Mouse (Mus musculus) right cerebral cortex, postnatal 10 days (tissue): Measurements from ENCODE around the gene Aifm1.

Experiments
- DNase-seq, 2 experiments: peaks; one replicate each; pipeline ENCODE4 v3.0.0; 2021; ENCODE audit warnings: low spot score in 2 of 2

Aifm1 gene

DNA sequence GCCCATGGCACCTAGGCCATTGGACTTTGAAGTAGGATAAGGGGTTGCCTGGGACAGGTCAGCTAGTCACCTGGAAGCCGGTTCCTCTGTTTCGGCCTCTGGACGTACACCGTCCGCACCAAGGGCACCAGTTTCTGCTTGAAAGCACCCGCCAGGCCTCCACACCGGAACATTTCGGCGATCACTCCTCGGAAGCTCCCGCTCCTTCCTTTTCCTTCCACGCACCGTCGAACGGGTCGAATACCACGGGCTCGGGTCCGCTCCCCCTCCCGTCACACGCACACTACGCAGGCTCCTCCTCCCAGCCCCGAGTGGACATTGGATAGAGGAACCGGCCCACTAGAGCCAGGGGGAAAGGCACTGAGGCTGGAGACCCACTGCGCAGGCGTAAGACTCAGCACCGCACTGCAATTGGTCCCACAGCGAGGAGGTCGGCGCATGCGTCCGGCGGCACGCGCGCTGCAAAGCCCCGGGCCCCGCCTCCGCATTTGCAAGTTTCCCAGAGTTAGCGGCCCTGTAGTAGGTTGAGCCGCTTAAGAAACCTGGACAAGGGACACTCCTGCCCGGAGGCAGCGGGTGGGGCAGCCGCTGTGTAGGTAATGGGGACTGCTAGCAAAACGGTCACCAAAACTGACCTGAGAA lies at the start of gene Aifm1:
Gene Aifm1, minus strand, starts transcription at position 398 of the 642 bp plus-strand sequence.
- peak; percentile 94 for DNase-seq

DNA sequence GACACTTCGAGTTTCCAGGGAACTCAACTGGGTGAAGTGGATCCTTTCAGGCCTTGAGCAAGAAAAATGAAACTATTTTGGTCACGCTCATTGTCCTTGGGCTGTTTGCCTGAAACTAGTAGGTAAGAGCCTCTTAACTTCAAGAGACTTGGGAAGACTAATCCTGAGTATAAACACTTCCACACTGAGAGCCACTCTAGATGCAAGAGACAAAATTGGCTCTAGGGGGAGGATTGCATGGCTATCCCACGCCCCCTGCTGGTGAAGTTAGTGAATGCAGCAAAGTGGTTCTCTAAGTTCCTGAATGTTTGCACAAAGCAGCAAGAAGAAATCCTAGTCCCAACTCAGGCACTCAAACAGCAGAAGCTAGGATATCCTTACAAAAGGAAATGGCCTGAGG lies 18.8 kb upstream of the Aifm1 start:
- DNase-seq, result peak; percentile 77 to 81

DNA sequence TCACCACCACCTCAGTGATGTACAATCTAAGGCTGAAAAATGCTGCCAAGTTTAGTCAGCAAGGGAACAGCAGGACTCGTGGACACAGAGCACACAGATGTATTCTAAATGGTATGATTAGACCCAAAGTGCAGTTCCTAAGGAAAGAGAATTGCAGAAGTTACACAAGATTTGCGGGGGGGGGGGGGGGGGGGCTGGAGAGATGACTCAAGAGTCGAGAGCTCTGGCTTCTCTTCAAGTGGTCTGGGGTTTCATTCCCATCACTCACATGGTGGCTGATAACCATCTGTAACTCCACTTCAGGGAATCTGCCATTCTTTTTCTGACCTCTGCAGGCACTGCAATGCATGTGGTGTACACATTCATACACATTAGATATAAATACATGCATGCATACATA lies 13.1 kb upstream of the Aifm1 start:
- no peak for DNase-seq

DNA sequence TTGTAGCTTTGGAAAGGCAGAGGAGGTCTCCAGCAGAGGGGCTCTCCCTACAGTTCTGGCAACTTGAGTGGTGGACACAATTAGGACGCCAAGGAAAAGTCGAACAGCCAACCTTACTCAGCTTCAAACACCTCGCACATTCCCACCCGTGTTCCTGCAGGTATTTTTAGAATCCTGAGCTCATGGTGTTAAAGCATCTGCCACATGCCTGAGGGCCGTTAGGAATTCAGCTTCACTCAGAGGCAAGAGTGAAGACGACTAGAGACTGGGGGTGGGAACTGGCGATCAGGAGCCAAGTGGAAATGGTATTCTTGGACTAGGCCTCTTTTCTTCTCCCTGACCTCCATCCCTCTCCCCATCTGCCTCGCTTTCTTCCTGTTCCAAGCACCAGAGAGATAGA lies 12.5 kb upstream of the Aifm1 start:
- DNase-seq, result peak; percentile 29 to 53

DNA sequence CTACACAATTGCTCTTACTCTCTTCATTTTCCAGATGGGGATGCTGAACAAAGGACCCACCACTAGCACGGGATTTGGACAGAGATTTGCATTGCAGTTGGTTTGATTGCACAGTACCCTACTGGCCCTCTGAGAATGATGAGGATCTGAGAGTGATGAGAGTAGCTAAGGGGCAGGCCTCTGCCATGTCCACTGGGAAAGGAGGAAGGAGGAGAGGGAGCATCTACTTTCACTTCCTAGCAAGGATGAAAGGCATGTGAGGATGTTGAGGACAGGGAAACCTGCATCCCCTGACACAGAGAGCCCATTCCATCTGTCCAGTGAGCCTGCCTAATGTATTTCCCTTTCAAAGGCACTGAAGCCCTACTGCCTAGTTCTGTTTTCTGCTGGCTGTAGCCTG lies 12.0 kb upstream of the Aifm1 start:
- no peak for DNase-seq

DNA sequence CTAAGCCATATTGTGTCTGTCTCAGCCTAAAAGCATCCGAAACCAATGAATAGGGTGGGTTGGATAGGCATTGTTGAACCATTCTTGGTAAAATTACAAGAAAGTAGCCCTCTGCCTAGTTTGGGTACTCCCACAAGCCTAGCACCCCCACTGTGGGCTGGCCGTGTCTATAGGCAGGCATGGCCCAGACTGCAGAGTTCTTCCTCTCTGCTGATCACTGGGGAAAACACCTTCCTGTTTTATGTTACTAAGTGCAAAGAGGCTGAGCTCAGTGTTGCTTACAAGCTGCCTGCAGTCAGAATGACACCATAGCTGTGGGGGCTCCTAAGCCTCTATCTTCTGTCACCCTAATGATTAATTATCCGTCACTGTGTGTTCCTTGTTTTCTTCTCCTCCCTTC lies 10.1 kb upstream of the Aifm1 start:
- DNase-seq, result no peak

DNA sequence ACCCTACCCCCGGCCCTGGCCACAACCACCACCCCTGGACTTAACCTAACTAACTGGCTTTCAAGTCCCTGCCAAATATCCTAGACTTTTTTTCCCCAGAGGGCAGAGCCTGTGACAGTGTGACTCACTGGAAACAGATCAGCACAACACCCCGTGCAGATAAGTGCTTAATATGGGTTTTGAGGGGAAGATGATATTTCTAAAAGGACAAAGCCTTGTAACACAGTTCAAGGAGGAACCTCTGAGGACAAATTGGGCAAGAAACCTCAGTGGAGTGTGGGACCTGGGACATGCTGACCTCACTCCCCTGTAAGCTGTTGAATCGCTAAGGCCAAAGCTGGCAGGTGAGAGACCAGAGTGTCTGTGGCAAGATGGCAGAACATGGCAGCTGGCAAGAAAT lies 8.3 kb upstream of the Aifm1 start:
- DNase-seq, result no peak

DNA sequence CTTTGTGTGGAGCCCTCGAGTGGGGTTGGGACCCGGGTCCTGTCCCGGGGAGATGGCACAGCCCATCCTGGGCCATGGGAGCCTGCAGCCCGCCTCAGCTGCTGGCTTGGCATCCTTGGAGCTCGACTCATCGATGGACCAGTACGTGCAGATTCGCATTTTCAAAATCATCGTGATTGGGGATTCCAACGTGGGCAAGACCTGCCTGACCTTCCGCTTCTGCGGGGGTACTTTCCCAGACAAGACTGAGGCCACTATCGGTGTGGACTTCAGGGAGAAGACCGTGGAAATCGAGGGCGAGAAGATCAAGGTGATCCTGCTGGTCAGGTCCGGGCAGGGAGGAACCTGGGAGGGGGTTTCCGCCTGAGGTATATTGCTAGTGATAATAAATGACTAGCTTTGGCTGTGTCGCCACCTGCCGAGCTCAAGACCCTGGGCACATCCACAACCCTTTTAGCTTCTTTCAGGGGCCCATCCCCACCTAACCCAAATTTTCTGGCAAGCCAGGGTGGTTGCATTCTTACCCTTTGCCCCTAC lies 6.3 kb upstream of the Aifm1 start:
- DNase-seq, result peak in 1 of 2 experiments; percentile 29

DNA sequence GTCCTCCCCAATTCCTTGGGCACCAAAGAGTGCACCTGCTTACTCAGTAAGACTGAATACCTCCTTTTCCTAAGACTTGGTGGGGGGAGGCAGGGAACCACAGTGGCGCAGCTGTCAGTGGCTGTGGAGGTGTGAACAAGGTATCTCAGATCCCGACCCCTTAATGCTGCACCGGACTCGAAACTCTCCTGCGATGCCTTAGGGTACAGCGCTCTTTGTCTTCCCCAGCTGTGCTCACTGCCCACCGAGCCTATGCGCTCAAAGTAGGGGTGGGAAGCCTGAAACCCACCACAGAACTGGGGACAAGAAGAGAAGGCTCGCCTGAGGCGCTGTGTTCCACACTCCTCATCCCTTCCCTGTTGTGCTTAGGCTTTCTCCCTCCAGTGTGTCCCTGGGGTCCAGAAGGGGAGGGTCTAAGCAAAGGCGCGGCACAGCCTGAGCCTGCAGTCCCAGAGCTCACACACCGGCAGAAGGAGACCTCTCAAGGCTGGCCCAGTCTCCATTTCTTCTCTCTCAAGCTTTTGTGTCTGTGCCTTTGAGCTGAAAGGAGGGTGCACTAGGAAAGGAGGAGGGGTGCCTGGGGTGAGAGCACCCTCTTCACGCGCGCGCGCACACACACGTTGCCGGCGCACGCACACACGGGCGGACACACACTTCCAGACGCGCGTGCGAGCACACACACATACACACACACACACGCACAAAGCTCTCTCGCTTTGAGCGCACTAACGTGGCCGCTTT lies 5.6 kb upstream of the Aifm1 start, which contains the start of gene Rab33a:
Gene Rab33a, plus strand, starts transcription at position 478 of the 741 bp plus-strand sequence.
- DNase-seq, result peak; percentile 70 to 71

DNA sequence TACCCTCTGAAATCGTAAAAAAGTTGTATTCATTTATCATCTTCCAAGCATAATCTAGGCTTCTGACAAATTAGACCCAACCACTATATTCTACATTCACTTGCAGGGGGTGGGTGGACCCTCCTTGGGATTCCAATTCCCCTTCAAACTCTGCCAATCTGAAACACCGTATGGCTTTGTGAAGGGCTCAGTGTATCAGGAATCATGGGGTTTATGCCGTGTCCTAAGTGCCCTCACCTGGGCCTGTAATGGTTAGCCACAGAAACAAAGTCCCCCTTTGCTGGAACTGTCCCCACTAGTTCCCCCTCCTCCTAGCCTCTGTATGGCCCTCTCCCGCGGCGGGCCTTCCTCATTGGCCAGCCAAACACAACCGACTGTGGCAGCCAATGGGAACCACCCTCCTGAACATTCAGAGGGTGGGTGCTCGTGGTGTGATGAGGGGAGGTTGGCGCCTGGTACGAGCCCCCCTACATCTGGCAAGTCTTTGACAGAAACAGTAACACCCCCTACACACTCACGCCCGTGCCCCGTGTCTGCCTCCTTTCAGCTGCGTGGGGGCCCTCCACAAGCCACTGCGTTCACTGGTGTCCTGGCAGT lies 4.9 kb upstream of the Aifm1 start:
- peak; percentile 82 to 89 for DNase-seq

DNA sequence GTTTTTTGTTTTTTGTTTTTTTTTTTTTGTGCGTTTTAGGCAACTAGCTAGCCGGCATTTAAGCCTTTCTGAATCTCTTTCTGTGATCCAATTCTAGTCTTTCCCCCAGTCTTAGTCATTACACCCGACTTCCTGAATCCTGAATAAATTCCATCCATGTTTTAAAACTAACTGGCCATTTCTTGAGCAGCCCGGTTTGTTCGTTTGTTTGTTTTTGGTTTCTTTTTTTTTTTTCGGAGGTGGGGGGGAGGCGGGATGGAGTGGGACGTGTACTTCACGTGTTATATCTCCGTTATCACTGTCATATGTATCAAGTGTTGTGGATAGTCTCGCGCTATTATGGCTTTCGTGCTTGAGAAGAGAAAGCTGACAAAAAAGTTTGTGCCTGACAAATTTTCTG lies 461 bp upstream of the Aifm1 start:
- no peak for DNase-seq

DNA sequence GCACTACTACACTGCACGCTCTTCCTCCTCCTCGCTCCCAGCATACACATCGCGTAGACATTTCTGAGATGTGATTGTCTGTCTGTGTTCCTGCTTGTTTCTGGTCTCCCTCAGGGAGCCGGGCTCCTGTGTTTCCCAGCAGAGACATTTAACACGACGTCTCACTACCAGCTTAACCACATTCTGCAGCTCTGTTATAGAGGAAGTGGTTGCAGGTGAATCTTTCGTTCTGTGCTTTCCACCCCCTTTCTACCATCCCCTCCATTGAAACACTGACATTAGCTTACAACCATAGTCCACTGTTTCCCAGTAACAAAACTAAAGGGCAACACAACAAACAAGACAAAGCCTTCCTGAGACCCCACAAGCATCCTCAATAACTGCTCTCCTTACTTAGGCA lies 19.6 kb downstream of the Aifm1 start:
- DNase-seq, result no peak

DNA sequence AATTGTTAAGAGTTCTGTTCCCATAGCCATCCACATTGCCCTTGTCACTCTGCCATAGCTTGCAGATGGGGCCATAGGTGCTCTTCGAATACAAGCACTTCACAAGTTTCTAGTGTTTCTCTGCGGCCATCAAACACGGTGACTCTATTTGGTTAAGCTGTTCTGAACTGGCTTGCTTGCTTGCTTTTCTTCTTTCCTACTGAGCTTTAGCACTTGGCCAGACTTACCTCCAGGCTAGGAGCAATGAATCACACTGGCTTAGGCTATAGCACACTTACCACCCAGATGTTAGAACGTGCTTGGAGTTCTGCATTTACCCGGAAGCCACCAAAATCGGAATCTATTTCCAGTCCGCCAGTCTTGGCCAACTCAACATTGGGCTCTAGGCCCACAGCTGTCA lies 31.7 kb downstream of the Aifm1 start:
- no peak for DNase-seq

DNA sequence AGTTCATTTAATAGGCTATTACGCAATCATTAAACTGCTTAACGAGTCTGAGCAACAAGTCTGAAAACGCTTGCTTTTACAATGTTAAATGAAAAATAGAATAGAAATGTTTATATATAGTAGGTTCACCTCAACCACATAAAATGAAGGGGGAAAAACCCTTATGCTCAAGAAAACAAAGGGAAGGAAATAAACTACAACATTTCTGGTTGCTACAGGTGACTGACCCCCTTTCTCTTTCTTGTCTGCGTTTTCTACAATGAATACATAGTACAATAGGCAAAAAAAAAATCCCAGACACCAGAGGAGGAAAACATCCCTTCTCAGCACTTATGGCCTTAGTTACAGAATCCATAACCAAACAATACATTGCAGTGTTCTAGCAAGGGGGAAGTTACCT lies 32.3 kb downstream of the Aifm1 start:
- no peak for DNase-seq

DNA sequence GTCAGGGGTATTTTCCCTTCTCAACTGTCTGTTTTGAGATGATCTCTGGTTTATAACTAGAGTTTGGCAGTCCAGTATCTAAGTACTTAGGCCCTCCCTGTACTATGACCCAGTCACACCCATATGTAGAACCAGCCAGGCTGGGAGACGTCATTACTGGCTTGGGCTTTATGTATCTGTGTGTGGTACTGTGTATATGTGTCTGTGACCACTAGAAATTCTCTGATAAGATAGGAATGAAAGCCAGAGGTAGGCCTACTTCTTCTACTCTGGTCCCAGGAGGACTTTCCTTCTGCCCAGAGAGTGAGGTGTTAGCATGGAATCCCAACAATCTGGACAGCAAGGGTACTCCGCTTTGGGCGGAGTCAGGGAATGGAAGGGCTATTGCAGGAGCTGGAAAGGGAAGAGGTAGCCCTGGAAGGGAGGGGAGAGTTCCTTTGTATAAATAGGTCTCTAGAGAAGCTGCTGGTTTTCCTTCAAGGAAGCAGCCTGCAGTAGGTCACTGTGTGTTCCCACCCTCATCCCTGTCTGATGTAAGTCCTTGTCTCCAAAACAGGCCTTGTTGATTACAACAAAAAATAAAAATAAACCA lies 45.9 kb downstream of the Aifm1 start:
- no peak for DNase-seq

DNA sequence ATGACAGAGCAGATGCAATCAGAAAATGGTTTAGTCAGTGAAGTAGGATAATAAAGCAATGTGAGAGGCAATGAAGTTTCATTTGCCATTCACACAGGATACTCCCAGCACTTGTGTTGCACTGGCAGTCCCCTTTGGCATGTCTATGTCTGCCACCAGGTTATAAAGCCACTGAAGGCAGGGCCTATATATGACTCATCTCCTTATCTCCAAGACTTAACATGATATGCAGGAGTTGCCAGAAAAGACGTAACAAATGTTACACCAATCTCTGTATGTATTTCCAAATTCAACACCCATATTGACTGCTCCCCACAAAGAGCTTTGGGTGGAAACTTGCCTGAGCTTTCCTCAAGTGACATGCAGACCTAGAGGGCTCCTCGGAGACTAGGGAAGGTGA lies 47.2 kb downstream of the Aifm1 start:
- DNase-seq, result no peak

DNA sequence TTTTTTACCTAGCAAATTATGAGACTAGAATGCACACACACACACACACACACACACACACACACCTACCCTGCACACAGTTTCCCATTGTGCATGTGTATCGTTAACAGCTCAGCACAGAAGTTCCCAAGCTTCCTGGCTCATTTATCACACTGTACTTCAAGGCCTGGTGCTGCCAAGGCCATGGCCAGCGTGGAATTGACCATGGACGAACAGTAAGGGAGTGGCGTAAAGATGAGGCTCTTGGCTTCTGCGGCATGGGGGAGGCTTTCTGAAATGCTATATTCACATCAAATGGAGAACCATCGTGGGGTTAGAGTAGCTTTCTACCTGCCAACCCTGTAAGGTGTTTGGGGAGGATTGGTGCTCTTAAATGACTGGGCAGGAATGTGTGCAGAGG lies 48.9 kb downstream of the Aifm1 start:
- no peak for DNase-seq

DNA sequence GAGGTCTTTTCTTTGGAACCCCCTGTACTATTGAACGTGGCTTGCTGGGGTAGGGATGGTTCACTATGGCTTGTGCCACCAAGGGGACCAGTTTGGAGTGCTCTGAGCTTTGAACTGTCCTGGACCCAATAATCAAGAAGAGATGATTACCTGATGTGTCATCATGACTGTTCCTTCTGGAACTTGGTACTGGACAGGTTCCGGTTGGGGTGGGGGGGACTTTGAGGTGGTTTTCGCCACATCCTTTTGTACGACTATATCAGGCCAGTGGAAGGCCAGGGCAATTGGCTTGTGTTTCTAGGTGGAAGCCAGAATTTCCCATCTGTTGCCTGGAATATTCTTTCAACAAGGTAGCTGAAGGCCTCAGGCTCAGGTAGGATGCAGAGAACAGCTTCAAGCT lies 49.7 kb downstream of the Aifm1 start:
- DNase-seq, result no peak

DNA sequence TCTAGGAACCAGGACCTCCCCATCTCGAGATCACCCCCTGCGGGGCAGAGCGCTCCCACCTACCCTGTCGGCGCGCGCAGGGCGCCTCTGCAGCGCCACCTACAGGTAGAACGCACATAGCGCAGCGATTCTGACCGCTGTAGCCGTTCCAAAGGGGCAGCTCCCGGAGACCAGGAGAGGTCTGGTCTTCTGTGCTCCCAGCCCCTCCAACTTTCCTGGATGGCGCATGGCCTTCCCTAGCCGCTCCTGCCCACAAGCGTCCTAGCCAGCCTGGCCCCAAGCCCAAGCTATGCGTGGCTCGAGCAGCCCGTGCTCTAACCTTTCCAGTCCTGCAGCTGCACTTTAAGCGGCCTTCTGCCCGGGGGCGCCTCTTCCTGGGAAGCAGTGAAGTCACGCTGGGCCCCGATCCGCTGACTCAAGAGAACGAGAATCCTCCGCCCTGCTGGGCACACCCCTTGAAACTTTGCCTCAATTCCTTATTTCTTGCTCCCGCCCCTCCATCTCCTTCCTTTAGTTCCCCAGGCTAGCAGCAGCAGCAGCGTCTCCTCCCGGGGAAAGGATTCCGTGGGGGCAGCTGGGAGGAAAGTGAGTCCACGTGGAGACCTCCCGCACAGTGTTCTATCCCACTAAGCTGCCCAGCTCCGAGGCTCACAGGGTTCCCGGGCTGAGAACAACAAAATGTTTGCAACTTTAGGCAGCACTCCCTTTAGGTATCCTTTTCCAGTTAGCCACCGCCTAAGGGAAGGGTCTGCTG lies 50.4 kb downstream of the Aifm1 start, which contains the start of gene Elf4:
Gene Elf4, minus strand, starts transcription at position 379 of the 754 bp plus-strand sequence.
- DNase-seq, result peak; percentile 30 to 66

DNA sequence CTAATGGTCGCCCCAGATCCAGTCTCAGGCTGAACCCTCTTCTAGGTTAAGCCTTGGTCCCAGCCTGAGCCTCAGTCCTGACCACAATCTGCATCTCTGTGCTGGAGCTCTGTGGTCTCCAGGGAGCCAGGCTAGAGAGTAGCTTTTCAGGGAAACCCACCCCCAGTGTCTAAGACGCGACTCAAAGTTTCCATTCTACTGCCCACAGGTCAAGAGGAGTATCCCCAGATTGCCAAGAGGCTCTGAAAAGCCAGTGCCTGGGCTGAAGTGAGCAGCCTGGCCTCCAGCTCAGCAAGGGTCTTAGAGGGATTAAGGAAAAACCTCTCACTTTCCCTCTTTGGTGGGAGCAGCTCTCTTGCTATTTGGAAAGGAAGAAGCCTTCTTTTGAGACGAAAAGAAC lies 51.1 kb downstream of the Aifm1 start:
- no peak for DNase-seq

DNA sequence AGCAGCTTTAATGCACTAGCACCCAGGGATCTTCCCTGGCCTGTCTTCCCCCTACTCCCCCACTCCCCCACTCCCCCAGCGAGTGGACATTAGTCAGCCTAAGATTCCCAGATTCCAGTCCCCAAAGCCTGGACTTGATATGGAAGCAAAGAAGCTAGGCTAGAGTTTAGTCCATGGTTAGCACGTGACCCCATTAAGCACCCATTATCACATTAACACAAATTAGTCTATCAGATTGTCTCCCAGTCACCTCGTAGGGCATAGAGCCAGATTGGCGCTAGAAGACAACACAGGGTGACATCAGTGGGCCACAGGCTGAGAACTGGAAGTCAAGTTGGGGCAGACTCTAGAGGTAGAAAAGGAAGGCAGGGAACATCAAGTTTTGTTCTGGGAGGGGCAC lies 52.4 kb downstream of the Aifm1 start:
- DNase-seq, result no peak

DNA sequence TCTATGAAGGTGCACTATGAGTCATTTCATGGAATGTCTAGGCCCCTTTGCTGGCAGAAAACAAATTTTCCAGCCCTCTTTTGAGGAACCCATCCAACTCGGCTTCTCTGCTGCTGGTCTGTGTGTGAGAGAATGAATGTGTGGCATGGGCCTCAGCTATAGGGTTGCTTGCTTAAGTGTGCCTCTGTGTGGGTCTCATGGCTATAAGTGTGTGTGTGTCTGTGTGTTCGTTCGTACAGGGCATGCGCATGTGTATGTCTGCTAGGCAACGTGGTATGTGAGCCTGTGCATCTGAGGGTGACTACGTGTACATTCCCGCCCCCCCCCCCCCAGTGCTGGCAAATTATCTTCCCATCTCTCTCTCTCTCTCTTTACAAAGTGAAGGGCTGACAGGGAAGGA lies 52.9 kb downstream of the Aifm1 start:
- DNase-seq, result no peak
